Mouse (Mus musculus) T-helper 17 cell (primary cell): ENCODE data around the gene Speer4d.
"Not testable (repeated sequence)": the region's sequence is repeated elsewhere in the genome, so short reads cannot be mapped to it uniquely, and the experiment has no call there.

Source experiments
- in situ Hi-C, 2 experiments: fragments of 300-600 bp; cut with MboI, MseI; formaldehyde crosslinking; loops; 1 replicate in 1 of 2; 2 replicates in 1 of 2; pipeline ENCODE4 v1.15.1; 2025; ENCODE audit warnings: high pct_unique_total_duplicates in 2 of 2

Speer4d gene

GRCm38 (mm10) chr5:15618764-15619163 is at the start of gene Speer4d:
Speer4d (plus strand) TSS chr5:15619064.
- in situ Hi-C loops: loop anchor here in 1 of 2 experiments (5.0 kb wide), 1 partner anchor 39 kb away; the partner anchor contains the start of gene 4930572O03Rik

DNA sequence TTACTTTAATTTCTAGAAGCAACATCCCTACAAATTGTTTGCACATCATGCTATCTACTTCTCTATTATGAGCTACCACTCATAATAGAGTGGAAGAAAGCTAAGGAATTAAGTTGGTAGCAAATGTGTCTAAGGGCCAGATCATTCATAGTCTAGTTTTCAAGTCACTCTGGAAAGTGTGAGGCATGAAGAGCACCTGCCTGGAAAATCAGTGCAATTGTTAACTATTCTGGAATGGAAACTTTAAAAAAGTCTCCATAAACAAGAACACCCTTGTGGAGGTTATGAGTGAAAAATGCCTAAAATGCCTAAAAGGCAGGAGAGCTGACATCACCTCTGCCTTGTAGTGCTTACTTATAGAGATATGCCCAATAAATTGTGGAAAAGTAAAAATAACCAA is 45.1 kb upstream of the Speer4d start:
- in situ Hi-C loops: loop anchor here in 1 of 2 experiments (10.0 kb wide), 1 partner anchor 659 kb away; the partner anchor contains the start of gene Gm9758

GRCm38 (mm10) chr5:15577033-15577432 is 41.8 kb upstream of the Speer4d start, which contains the start of gene Gm21083:
Gm21083 (plus strand) TSS chr5:15577333.
- in situ Hi-C loops: loop anchor here in 1 of 2 experiments (10.0 kb wide), 1 partner anchor 662 kb away; the partner anchor contains the start of gene Gm9758

DNA sequence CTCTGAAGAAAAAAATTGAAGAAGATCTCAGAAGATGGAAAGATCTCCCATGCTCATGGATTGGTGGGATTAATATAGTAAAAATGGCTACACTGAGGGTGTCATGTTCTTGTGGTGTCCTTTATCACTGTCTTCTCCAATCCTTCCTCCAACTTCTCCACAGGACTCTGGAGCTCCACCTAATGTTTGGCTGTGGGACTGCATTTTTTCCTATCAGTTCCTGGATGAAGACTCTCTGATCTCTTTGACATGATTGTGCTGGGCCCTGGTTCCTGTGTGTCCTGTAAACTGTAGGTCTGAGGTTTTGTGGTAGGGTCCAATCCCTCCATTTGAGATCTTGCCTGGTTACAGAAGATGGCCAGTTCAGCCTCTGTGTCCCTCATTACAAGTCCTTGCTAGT is 32.5 kb upstream of the Speer4d start:
- in situ Hi-C loops: not testable (repeated sequence)

- in situ Hi-C loops: not testable (repeated sequence)
Observed at GRCm38 (mm10) chr5:15588291-15588690, 30.6 kb upstream of the Speer4d start.

- in situ Hi-C loops: loop anchor here in 1 of 2 experiments (5.0 kb wide), 1 partner anchor 42 kb away; no protein-coding TSS in a partner anchor
Observed at GRCm38 (mm10) chr5:15590635-15591034, 28.2 kb upstream of the Speer4d start.

GRCm38 (mm10) chr5:15591577-15591976 is 27.3 kb upstream of the Speer4d start:
- in situ Hi-C loops: loop anchor here in 1 of 2 experiments (5.0 kb wide), 1 partner anchor 41 kb away; no protein-coding TSS in a partner anchor

- in situ Hi-C loops: loop anchor here (5.0 kb wide), 4 partner anchors 38 to 587 kb away; no protein-coding TSS in a partner anchor
Observed at GRCm38 (mm10) chr5:15598831-15599230, 20.0 kb upstream of the Speer4d start.

- in situ Hi-C loops: not testable (repeated sequence)
Observed at GRCm38 (mm10) chr5:15600342-15600741, 18.5 kb upstream of the Speer4d start.

GRCm38 (mm10) chr5:15601481-15601880 is 17.4 kb upstream of the Speer4d start:
- in situ Hi-C loops: not testable (repeated sequence)

DNA sequence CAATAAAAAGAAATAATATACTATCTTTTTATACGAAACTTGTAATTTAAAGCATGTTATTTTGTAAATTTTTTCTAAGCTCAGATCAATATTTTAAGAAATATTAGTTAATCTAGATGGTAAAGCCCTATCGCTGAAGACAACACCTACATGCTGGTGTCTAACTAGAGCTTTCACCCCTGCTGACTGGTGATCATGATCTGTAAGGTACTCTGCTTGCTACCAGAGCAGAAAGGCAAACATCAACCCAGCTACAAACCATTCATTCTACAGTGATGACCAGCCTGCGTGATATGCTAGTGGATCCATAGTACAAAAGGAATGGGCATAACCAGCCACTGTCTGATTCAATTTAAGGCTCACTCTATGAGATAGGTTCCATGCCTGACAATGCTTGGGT is 16.9 kb upstream of the Speer4d start:
- in situ Hi-C loops: not testable (repeated sequence)

- in situ Hi-C loops: not testable (repeated sequence)
Observed at GRCm38 (mm10) chr5:15602424-15602947, 16.4 kb upstream of the Speer4d start.

DNA sequence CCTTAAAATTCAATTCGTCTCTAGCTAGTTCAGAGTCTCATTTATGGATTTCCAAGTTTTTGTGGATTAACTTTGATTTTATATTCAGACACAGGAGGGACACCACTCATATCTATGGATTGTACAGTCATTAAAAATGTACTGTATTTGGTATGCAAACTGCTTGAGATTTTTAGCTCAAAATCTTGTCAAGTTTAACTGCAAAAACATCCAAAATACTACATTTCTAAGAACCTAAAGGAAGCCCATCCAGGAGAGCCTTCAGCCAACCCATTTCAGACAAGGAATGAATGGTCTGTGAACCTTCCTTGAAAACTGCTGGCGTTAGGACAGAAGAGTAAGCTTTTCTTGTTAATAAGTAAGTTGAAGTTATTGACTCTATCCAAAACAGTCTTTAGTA is 15.9 kb upstream of the Speer4d start:
- in situ Hi-C loops: not testable (repeated sequence)

GRCm38 (mm10) chr5:15603585-15603984 is 15.3 kb upstream of the Speer4d start:
- in situ Hi-C loops: not testable (repeated sequence)

GRCm38 (mm10) chr5:15606677-15607076 is 12.2 kb upstream of the Speer4d start:
- in situ Hi-C loops: not testable (repeated sequence)

- in situ Hi-C loops: loop anchor here in 1 of 2 experiments (5.0 kb wide), 1 partner anchor 573 kb away; no protein-coding TSS in a partner anchor
Observed at GRCm38 (mm10) chr5:15610695-15611094, 8.2 kb upstream of the Speer4d start.

GRCm38 (mm10) chr5:15616195-15616594 is 2.7 kb upstream of the Speer4d start:
- in situ Hi-C loops: loop anchor here in 1 of 2 experiments (5.0 kb wide), 1 partner anchor 41 kb away; the partner anchor contains the start of gene 4930572O03Rik

- in situ Hi-C loops: not testable (repeated sequence)
Observed at GRCm38 (mm10) chr5:15628136-15628535, 9.3 kb downstream of the Speer4d start.

DNA sequence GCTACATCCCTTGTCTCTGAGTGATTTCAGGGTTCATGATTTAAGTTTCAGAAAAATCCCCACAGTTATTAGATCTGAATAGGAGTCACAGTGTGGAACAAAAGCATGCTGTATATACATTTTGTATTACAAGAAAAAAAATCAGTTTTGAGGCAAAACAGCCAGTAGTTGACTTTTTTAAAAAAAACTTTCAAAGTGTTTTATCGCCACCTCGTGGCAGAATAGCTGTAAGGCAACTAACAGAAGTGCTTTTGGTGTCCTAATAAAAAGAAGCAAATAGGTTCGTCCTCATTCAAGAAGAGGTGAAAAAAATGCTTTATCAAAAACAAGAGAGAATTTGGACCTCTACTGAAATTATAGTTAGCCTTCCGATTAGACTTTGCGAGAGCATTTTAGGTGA is 11.2 kb downstream of the Speer4d start:
- in situ Hi-C loops: loop anchor here in 1 of 2 experiments (5.0 kb wide), 1 partner anchor 38 kb away; no protein-coding TSS in a partner anchor

DNA sequence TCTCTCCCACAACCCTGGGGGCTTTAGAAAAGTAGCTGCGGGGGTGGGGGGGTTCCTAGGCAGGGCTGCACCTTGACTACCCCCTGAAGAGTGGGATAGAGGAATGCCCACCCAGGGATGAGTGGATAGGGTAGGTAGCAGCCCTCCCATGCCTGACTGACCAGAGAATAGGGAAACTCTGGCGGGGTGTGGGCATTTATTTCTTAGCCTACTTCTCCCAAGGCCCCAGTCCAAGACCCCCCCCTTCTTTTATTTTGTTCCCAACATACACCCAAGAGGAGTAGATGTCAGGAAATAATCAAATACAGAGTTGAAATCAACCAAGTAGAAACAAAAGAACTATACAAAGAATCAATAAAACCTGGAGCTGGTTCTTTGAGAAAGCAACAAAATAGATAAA is 18.8 kb downstream of the Speer4d start:
- in situ Hi-C loops: loop anchor here in 1 of 2 experiments (5.0 kb wide), 2 partner anchors 40 to 60 kb away; no protein-coding TSS in a partner anchor

DNA sequence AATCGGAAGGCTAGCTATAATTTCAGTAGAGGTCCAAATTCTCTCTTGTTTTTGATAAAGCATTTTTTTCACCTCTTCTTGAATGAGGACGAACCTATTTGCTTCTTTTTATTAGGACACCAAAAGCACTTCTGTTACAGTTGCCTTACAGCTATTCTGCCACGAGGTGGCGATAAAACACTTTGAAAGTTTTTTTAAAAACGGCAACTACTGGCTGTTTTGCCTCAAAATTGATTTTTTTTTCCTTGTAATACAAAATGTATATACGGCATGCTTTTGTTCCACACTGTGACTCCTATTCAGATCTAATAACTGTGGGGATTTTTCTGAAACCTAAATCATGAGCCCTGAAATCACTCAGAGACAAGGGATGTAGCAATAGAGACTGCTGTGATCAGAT is 26.8 kb downstream of the Speer4d start:
- in situ Hi-C loops: loop anchor here in 1 of 2 experiments (10.0 kb wide), 1 partner anchor 59 kb away; no protein-coding TSS in a partner anchor

DNA sequence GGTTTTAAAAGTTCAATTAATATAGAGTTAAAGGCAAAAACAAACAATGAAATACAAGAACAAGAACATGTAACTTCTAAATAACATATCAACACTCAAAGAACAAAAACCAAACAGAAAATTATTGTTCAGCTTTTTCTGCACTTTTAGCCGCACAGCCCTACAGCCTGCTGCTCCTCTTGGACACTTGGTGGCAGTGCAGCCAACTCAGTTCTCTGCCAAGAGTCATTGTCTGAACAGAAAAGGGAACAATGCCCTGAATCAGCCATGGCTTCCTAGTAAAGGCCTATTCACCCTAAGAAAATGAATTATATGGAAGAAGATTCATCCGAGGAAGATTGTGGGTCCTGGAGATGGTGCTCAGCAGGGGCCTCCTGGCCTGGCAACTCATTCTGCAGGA is 33.5 kb downstream of the Speer4d start:
- in situ Hi-C loops: loop anchor here in 1 of 2 experiments (5.0 kb wide), 1 partner anchor 60 kb away; the partner anchor contains the start of gene Speer4c

DNA sequence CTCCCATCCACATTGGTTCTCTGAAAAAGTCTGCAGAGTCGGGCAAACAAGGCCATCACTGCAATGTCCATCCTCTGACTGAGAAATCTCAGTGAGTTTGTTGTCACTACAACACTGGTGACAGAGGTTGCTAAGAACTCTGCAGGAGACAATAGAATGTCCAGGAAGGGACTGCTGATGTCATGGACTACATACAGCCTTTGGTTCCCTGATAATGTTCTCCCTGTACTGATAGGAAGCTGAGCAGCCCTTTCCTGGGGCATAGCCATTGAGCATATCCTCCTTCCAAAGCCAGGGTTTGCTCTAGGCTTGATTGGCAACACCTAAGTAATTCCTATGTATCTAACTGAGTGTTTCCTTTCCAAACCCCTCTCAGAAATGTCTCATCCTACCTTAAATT is 38.1 kb downstream of the Speer4d start, which contains the start of gene 4930572O03Rik:
Gene 4930572O03Rik (minus strand): TSS at position 101 of the 400 bp plus-strand sequence.
- in situ Hi-C loops: loop anchor here in 1 of 2 experiments (5.0 kb wide), 1 partner anchor 40 kb away; the partner anchor contains the start of gene Speer4d
